Mouse (Mus musculus): ENCODE data around the gene Gpr137c. TPM values are rescaled to one million over a fixed set of nuclear protein-coding genes. Genes with fewer than 3 reads are reported as not detected.
A peak's percentile ranks its signal among the peaks of the same experiment; 100 is the strongest.

Gene Gpr137c
- polyA plus RNA-seq, 1 experiment from 2014 or later = 3.0 TPM

DNA sequence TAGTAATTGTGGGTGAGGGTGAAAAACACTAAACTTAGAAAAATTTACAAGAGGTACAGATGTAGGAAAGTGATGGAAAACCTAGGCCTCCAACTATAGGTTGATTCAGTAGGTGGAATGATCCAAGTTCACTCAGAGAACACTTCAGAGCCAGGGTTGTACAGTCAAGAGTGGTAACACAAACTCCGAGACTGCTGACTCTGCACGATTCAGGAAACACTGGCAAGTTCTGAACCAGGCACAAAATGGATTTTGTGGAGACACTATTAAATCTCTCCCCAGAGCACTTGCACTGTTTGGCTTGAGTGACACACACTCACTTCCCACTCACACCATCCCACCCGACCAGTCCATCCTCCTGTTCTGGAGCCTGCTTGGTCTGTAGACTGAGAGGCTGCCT, 103.8 kb downstream of the Gpr137c start:
- Histone ChIP-seq H3K9me3 (replicated peaks; ENCODE audit: control insufficient read depth, low read length) (no peaks in the 10 kb centered on the region), H3K27me3 (ENCODE audit: control insufficient read depth, insufficient read depth, low read length) (no peaks in the 10 kb centered on the region), H3K36me3 (ENCODE audit: control insufficient read depth, insufficient read depth) (no peaks in the 10 kb centered on the region), H3K4me2 (ENCODE audit: low read depth, low read length) (no peak overlapping the region), H3K4me1 (ENCODE audit: control insufficient read depth, insufficient read depth, low read length) (peaks cover 5% of the 10 kb centered on the region), H3K27ac (ENCODE audit: low read length) (no peak overlapping the region), H3K4me3 (ENCODE audit: low read length) (no peak overlapping the region), H3K9ac (ENCODE audit: low read length) (no peak overlapping the region)
- 81% methylated on average over 3 of the region's 3 CpGs for WGBS
- ATAC-seq (replicated peaks; ENCODE audit: extremely low read depth, insufficient read depth, low FRiP score) = no peak

DNA sequence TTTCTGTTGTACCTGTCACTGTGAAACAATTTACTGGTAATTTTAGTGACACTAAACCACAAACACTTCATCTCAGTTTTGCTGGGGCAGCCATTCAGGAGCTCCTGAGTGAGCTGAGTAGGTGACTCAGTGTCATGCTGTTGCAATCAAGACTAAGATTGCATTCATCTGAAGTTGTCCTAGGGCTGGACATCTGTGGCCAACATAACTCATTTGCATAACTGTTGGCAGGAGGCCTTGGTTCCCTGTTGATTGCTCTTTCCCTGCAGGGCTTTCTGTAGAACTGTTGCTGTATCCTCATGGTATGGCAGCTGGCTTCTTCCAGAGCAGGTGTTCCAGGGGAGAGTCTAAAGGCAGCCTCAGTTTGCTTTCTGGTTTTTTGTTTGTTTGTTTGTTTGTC, 106.0 kb downstream of the Gpr137c start:
- no peak for ATAC-seq (replicated peaks; ENCODE audit: extremely low read depth, insufficient read depth, low FRiP score)
- no peaks in the 10 kb centered on the region for H3K36me3 ChIP-seq (ENCODE audit: control insufficient read depth, insufficient read depth)
- no peak overlapping the region for H3K4me2 ChIP-seq (ENCODE audit: low read depth, low read length)
- H3K27me3 ChIP-seq (ENCODE audit: control insufficient read depth, insufficient read depth, low read length) = no peaks in the 10 kb centered on the region
- no peak overlapping the region for H3K27ac ChIP-seq (ENCODE audit: low read length)
- no peak overlapping the region for H3K9ac ChIP-seq (ENCODE audit: low read length)
- no peak overlapping the region for H3K4me3 ChIP-seq (ENCODE audit: low read length)
- peaks cover 2% of the 10 kb centered on the region; the same call in 1 of the 2 replicates for H3K4me1 ChIP-seq (ENCODE audit: control insufficient read depth, insufficient read depth, low read length)
- no peaks in the 10 kb centered on the region for H3K9me3 ChIP-seq (replicated peaks; ENCODE audit: control insufficient read depth, low read length)

DNA sequence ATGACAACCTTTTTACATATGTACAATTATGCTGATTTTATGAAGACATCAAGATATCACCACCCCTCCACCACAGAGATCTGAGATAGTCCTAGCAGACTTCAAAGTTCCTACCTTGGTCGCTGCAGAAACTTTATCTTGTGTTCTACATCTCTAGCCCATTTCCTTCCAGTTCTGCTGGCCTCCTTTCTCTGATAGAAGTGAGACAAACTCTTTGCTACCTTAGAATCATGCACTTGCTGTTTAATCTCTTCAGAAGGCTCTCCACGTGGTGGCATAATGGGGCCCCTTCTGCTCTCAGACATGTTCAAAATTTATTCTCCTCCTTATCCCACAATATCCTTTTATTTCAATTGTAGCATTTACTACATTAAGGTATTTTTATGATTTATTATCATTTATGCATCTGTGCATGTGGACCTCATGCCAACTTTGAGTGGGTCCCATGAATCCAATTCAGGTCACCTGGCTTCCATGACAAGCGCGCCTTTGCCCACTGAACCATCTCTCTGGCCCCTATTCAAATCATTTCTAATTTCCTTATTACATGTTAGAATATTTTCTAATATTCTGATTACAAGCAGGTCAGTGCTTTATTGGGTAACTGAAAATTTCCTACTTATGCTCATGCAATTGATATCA, 108.7 kb downstream of the Gpr137c start:
- no peak for ATAC-seq (replicated peaks; ENCODE audit: extremely low read depth, insufficient read depth, low FRiP score)
- no peak overlapping the region for H3K4me3 ChIP-seq (ENCODE audit: low read length)
- WGBS = 89% methylated on average over 4 of the region's 4 CpGs
- H3K27me3 ChIP-seq (ENCODE audit: control insufficient read depth, insufficient read depth, low read length) = no peaks in the 10 kb centered on the region
- no peaks in the 10 kb centered on the region for H3K9me3 ChIP-seq (replicated peaks; ENCODE audit: control insufficient read depth, low read length)
- peaks cover 14% of the 10 kb centered on the region for H3K36me3 ChIP-seq (ENCODE audit: control insufficient read depth, insufficient read depth)
- no peak overlapping the region for H3K9ac ChIP-seq (ENCODE audit: low read length)
- H3K4me2 ChIP-seq (ENCODE audit: low read depth, low read length) = no peak overlapping the region
- peaks cover 6% of the 10 kb centered on the region for H3K4me1 ChIP-seq (ENCODE audit: control insufficient read depth, insufficient read depth, low read length)
- no peak overlapping the region for H3K27ac ChIP-seq (ENCODE audit: low read length)

DNA sequence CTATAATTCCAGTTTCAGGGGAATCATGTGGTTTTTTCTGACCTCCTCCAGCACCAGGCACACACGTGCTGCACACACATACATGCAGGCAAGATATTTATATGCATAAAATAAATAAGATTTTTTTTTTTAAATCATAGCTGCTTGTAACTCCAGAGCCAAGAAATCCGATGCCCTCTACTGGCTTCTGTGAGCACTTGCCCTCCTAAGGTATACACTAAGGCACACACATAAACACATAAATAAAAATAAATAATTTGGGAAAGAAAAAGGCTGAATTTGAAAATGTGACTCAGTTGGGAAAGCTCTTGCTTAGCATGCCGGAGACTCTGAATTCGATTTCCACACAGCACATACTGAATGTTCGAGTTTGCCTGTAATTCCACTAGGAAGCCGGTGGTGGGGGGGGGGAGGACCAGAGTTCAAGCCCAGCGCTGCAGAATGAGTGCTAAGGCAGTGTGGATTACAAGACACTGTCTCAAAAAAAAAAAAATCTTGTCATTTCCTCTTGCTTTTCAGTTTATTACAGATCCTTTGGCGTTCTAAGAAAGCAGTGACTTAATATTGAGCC, 109.6 kb downstream of the Gpr137c start:
- Histone ChIP-seq H3K4me2 (ENCODE audit: low read depth, low read length) (peak overlapping the region; percentile 63), H3K9me3 (replicated peaks; ENCODE audit: control insufficient read depth, low read length) (no peaks in the 10 kb centered on the region), H3K4me3 (ENCODE audit: low read length) (peak overlapping the region; percentile 98), H3K27me3 (ENCODE audit: control insufficient read depth, insufficient read depth, low read length) (no peaks in the 10 kb centered on the region), H3K4me1 (ENCODE audit: control insufficient read depth, insufficient read depth, low read length) (peaks cover 6% of the 10 kb centered on the region), H3K9ac (ENCODE audit: low read length) (peak overlapping the region; percentile 55), H3K27ac (ENCODE audit: low read length) (no peak overlapping the region), H3K36me3 (ENCODE audit: control insufficient read depth, insufficient read depth) (peaks cover 17% of the 10 kb centered on the region)
- no peak; the same call in 1 of the 2 replicates for ATAC-seq (replicated peaks; ENCODE audit: extremely low read depth, insufficient read depth, low FRiP score)
- WGBS = 11% methylated on average over 8 of the region's 8 CpGs

DNA sequence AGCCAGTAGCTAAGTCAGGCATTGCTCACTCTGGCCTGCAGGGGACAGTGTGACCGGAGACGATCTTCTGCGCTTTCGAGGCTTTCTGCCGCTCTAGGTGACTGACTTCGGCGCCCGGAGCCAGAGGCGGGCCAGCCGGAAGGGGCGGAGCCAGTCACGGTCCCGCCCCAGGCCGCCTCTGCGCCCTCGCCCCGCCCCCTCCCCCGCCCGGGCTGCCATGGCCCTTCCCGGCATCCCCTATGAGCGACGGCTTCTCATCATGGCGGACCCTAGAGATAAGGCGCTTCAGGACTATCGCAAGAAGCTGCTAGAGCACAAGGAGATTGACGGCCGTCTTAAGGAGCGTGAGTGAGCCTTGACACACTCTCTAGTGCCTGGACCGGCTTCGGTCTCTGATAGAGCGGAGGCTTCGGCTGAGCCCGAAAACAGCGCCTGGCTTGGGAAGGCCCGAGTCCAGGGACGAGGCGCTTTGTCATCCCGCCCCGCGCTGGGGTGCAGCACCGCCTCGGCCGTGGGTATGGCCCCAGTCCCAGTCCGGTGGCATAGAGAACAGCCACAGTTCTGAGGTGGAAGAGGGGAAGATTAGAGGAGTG, 110.2 kb downstream of the Gpr137c start, which contains the start of gene Psmc6:
Gene Psmc6 (plus strand): TSS at position 200 of the 593 bp plus-strand sequence.
- Histone ChIP-seq H3K9ac (ENCODE audit: low read length) (peak within 1 kb of the TSS; percentile 98), H3K36me3 (ENCODE audit: control insufficient read depth, insufficient read depth) (peaks cover 17% of the 10 kb centered on the region), H3K4me1 (ENCODE audit: control insufficient read depth, insufficient read depth, low read length) (peaks cover 6% of the 10 kb centered on the region), H3K4me3 (ENCODE audit: low read length) (peak within 1 kb of the TSS; percentile 98), H3K27me3 (ENCODE audit: control insufficient read depth, insufficient read depth, low read length) (no peaks in the 10 kb centered on the region), H3K27ac (ENCODE audit: low read length) (peak within 1 kb of the TSS; percentile 90), H3K9me3 (replicated peaks; ENCODE audit: control insufficient read depth, low read length) (no peaks in the 10 kb centered on the region), H3K4me2 (ENCODE audit: low read depth, low read length) (peak within 1 kb of the TSS; percentile 88)
- ATAC-seq (replicated peaks; ENCODE audit: extremely low read depth, insufficient read depth, low FRiP score) = peak; percentile 97
- WGBS = under 1% methylated on average over 44 of the region's 44 CpGs

Other genes starting within 250 kb of the Gpr137c start
- gene Ptger2, start 231.5 kb upstream of the Gpr137c start, polyA plus RNA-seq (2015; fragmentation: Nextera tagmentation; extraction: Ambion mirVana) = 0.18 and 0.57 TPM in 2 replicates
- gene Txndc16, start 611 bp downstream of the Gpr137c start, polyA plus RNA-seq (2015; fragmentation: Nextera tagmentation; extraction: Ambion mirVana) = 13.1 and 13.5 TPM in 2 replicates
- 28.1 and 32.2 TPM in 2 replicates for gene Ero1l, start 99.1 kb downstream of the Gpr137c start, polyA plus RNA-seq (2015; fragmentation: Nextera tagmentation; extraction: Ambion mirVana)
- 110 and 134 TPM in 2 replicates for gene Psmc6, start 110.1 kb downstream of the Gpr137c start, polyA plus RNA-seq (2015; fragmentation: Nextera tagmentation; extraction: Ambion mirVana)
- 49.2 and 61.5 TPM in 2 replicates for gene Styx, start 131.4 kb downstream of the Gpr137c start, polyA plus RNA-seq (2015; fragmentation: Nextera tagmentation; extraction: Ambion mirVana)
- 22.6 and 23.6 TPM in 2 replicates for gene Gnpnat1, start 185.2 kb downstream of the Gpr137c start, polyA plus RNA-seq (2015; fragmentation: Nextera tagmentation; extraction: Ambion mirVana)